Mouse (Mus musculus) cerebellum, adult 8-10 months (tissue): ENCODE data around the gene Dnmt3a.

Experiments used
- DNase-seq: peaks from one replicate; pipeline ENCODE4 v3.0.0; 2022

The Dnmt3a gene

DNA sequence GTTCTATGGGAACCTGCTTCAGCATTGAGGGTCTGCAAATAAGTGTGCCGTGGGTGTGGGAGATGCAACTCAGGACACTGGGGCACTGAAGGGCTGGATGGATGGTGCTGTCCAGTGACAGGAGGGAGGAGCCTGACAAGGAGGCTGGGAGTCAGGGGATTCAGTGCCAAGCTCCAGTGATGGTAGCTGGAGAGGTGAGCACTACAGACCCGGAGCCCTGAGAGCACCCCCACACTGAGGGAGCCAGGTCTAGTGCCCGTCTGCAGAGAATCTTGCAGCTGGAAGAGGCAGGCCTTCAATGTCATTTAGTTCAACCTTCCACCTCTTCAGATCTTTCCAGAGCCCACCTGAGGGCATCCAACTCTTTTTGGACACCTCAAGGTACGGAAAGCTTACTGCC, at the start of gene Dnmt3a:
Gene Dnmt3a (plus strand): TSS at position 156 of the 400 bp plus-strand sequence.
- no peak for DNase-seq

DNA sequence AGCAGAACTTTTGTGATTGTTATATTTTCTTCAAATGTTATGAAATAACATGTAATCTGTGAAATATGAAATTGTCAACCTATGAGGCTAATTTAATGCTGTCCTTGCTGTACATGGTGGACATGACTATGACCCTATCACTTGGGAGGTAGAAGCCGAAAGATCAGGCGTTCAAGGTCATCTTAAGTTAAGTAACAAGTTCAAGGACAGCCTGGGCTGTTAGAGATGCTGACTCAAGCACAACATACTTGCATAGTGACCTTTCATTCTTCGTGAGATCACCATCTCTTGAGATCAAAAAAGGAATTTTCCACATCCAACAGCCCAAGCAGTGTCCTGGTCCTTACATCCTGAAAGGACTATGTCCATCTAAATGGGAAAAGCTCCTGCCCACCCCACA, 49.6 kb upstream of the Dnmt3a start:
- DNase-seq, result no peak

DNA sequence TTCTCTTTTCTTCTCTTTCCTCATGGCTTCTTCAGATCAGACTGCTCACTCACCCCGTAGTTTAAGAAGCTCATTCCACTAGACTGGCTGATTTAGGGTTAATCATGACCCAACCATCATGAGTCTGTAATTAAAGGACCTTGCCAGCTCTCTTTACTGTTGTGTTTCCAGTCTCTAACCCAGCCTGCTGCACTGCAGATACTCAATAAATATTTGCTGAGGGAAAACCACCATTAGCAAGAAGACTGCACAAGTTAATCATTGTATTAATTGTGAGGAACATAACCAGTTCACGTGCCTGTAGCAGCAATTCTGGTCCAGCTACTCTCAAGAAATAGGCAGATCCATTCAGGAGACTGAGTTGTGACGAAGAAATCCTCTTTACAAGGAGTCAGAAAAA, 47.7 kb upstream of the Dnmt3a start:
- DNase-seq, result no peak

DNA sequence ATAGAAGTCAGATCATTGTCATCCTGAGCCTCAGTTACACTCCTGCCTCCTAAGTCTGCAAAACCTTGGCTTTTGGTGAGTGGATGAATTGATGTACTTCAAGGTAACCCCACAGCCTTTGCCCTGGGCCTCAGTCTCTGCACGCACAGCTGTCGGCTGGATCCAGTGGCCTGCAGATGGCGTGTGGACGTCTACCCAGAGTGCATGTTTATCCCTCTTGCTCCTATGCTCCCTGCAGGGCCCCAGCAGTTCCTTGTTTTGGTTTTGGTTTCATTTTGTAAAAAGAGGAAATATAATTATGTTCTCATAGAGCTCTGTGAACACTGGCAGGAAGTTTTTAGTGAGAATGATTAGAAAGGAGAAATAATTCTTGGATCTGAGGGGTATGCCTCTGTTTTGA, 46.4 kb upstream of the Dnmt3a start:
- no peak for DNase-seq

DNA sequence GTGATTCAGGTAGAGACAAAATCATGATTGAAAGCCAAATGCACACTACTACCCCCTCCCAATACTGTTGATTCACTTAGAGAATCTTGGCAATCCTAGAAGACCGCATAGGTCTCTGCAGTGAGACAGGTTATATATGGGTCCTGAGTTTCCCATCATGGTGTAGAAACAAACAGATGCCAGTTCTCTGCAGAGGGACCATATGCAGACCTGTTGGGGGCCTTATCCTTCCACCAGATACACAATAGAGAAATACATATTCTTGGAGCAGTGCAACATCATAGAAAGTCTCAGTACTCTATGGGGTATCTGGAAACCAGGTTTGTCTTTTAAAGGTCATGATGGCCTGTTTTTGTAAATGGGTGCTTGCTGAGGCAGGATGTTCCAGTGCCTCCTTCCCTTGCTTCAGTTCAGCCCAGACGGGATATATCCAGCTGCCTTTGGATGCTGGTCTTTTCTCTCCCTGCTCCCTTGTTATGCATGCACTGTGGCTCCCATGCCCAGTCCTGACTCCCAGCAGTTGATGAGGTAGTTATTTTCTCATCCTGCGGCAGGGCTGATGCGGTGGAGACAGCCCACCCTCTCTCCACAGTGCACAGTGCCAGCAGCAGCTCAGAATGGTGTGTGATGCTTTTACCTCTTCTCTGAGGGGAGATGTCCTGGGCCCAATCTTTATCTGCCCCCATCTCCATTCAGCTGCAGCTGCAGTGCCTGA, 44.8 kb upstream of the Dnmt3a start:
- no peak for DNase-seq

DNA sequence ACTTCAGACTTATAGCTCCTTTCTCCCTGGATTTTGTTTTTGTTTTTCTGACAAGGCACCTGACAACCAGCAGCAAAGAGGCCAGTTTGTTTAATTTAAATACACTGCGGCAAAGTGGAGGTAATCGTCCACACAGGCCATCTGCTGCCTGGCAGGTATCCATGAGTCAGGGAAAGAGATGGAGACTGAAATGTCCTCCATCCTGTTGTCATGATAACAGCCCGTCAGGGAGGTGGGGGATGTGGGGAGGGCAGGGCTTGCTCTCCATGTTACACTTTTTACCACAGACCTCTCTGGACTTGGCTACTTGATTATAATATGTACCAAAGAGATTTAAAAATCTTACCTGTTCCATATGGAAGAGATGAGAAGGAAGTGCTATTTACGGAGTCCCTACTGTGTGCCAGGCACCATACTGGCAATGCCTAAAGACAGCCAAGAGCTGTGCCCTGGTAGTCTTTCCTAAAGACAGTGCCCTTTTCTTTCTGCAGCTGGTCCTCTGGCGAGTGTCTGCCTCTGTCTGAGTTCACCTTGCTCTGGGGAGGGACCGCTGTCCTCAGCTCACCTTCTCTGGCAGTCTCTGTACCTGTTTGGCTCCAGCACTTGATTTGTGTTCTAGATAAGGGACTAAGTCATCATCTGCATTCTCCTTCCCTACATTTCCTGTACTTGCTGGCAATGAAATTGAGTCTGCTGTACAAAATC, 44.1 kb upstream of the Dnmt3a start:
- DNase-seq, result peak; percentile 91

DNA sequence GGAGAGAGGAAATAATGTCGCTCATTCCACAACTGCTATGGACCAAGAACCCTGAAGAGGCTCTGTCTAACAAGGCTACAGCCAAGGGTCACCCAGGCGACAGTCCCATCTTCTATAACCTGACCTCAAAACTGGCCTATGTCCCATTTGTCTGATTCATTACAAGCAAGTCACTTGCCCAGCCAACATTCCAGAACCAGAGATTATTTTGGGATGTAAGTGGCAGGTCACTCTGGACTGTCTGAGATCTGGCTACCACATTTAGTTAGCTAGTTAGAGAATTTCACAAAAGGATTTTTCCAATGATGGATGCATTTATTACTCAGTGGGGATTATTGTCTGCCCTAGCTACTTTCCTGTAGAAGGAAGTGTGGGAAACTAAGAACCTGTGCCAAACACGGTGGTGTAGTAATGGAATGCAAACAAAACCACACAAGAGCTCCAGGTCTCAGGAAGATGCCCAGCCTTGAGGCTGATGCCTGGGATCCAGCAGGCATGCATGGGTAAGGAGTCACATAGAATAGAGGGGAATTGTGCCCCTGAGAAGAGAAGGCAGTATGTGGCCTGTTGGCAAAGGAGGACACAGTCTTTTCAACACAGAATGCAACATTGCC, 41.5 kb upstream of the Dnmt3a start:
- DNase-seq, result no peak

DNA sequence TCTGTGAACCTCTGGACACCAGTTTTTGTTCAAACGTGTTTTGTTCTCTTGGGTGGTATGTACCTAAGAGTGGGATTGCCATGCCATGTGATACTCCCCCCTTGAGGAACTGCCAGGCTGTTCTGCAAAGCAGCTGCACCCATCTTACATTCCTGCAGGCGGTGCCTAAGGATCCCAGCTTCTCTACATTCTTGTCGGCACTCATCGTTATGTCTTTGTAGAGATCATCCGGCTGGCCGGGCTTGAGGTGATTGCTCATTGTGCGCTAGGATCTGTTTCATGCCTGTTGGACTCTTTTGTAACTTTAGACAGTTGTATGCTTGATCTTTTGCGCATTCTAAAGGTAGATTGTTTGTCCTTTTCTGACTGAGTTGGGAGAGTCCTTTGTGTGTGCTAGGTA, 38.4 kb upstream of the Dnmt3a start:
- no peak for DNase-seq

DNA sequence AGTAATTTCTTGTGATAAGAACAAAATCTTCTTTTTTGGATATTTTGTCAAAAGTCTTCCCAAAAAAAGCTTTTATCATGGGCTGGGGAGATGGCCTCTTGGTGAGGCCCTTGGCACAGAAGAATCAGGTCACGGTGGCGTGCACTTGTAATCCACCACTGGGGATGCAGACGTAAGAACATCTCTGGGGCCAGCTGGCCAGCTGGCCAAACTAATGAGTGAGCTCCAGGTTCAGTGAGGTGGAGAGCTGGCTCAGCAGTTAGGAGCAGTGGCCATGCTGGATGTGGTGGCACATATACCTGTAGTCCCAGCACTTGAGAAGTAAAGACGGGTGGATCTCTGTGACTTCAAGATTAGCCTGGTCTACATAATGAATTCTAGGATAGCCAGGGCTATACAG, 37.4 kb upstream of the Dnmt3a start:
- DNase-seq, result no peak

DNA sequence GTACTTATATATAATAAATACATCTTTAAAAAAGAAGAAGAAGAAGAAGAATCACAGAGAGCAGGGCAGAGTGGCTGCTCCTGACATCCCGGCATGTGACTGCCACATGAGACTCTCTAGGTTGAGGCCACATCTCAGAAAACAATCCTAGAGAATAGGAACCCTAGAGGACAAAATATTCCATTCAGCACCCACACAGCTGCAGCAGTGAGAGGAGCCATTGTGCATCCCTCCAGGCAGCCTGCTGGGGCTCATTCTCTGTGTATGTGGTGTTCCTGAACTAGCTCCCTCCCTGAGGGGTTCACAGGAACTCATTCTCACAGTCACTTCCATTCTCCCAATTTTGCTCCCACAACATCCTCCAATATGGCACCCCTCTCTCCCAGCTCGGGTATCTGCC, 35.3 kb upstream of the Dnmt3a start:
- no peak for DNase-seq

DNA sequence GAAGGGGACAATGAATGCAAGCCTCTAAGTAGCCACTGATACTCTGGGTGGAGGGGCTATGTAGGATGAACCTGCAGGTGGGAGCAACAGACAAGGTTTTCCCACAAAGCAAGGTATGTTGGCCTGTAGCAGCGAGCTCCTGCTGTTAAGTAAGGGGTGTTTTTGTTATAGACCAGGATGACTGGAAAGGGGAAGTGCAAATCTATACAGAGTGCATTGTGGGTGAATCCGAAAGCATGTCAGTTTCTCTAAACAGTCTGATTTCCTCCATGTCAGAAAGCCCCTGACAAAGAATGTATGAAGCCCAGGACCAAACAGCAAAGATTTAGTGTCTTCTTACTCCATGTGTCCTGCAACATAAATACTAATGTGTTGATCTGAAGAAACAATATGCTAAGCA, 34.7 kb upstream of the Dnmt3a start:
- DNase-seq, result no peak

DNA sequence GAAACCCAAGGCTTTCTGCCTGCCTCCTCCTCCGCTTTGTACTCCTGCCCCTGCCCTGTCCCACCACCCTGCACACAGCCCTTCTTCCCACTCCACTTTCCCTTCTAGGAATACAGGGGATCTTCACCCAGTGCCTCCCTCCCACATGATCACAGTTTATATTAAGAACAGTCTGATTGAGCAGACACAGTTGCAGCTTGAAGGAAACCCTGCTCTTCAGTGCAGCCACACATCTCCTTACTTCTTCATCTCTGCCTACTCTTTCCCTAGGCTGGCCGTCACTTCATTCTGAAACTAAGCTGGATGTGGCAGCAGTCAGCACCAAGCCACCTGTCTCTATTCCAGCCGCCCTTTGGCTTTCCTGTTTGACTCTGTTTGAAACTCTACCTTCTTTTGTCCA, 32.2 kb upstream of the Dnmt3a start:
- DNase-seq, result no peak

DNA sequence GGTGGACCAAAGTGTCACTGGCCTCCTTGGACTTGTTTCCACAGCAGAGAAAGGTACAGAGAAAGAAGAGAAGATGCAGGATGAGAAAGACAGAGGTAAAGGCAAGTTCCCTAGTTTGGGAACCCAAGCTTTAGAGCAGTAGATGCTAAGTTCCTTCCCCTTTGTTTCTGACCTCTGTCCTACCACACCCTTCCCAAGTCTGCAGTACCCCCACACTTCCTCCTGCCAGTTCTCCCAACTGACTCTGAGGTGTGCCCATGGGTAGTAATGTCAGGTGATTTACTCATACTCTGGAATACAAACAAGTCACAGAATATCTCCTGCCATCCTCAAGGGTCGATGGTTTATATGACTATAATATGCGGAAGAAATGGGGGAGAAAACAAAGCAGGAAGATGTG, 29.8 kb upstream of the Dnmt3a start:
- DNase-seq, result no peak

DNA sequence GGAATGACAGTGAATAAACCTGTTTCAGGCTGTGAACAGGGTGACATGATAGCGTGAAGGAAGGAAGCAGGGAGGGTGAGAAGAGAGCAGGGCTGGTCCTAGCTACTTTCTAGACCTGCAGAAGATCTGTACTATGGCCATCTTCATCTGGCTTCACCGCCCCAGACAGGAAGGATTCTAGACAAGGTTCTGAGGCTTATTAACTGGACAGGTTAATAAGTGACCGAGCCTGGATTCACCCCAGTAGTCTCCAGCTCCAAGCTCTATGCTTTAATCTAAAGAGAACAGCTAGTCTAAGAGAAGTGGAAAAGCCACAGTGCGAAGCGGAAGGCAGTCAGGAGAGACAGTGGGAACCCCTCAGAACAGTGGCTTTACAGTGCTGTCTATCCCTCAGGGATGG, 28.1 kb upstream of the Dnmt3a start:
- no peak for DNase-seq

DNA sequence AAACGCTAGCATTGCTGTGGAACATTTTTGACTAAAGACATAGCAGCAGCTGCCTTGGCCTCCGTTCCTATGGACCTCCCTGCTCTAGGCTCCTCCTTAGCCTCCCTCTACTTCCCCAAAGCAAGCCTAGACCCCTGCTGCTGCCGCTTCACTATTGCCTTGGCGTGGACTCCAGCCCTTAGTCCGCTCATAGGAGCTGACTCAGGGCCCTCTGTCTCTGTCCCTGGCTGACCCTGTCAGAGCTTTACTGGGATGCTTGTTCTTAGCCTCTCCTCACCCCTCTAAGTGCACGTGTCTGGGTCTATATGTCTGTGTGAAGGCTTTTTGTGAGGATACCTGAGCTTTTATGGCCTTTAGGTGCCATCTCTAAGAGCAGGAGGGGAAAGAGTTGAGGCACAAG, 27.5 kb upstream of the Dnmt3a start:
- no peak for DNase-seq

DNA sequence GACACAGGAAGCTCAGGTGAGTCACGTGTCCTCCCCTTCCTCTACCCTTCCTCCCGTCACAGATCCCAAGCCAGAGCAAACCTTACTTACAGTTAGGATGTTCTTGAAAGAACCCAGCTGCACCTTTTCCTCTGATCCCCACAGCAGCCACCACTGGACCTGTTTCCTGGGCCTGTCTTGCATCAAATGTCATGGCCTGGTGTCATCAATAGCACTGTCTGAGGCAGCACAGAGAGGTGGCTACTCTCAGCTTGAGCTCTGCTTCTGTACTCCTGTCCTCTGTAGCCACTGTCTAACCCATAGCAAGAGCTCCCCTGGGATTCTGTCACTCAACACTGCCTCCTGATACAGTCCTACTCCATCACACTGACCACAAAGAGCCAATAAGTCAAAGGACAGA, 26.2 kb upstream of the Dnmt3a start:
- DNase-seq, result no peak

DNA sequence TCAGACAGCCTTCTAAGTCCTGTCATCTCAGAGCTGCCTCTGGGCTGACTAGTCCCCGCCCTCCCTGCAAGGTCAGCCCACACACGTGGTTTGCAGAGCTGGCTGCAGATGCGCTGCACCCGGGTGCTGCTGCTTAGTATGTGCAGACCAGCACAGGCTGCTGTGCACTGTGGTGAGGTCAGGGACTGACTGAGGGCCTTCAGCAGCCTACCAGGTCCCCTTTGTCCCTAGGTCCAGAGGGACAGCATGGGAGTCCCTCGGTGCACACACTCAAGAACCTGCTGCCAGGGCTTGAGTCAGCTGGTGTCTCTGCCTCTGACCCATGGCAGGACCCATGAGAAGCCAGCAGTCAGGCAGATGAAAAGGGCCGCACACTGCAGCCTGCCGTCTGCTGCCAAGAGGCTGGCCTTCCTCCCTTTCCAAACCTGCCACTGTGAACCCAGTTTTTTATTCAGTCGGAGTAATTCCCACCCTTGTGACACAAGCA, 25.4 kb upstream of the Dnmt3a start:
- no peak for DNase-seq

DNA sequence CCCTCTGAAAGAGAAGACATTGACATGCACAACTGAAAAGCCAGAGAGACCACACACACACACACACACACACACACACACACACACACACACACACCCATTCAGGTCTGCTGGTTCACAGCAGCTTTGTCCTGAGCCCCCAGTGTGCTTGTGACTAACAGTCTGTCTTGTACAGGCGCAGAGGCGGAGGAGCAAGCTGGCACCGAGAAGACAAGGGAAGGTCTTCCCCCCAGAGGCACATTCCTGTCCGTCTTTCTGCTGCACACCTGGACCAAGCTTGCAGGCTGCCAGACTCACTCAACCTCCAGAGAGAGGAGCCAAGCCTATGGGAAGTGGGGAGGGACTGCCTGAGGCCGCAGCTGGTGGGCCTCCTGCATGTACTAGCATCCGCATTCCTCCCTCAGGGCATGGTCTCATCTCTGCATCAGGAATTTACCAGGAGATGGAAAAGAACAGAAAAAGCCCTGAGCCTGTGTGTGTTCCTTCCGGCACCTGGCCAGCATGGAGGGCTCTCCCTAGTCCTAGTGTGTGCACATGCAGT, 24.8 kb upstream of the Dnmt3a start:
- DNase-seq, result no peak

DNA sequence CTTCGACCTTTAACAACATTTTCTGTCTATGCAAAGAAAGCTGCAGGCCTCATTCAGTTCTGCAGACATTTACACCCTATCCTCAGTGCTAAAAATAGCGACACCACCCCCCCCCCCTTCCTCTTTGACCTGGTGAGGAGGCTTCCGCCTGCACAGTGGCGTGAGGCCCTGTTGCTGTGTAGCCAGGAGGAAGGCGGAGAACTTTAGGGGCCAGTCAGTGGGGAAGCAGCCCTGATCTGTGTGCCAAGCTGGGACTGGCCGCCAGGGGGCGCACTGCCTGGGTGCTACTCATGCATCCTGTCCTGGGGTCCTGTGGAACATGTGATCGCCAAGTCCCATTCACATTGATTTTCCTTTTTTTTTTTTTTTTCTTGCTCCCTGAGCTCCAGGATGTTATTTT, 24.3 kb upstream of the Dnmt3a start:
- peak; percentile 76 for DNase-seq

DNA sequence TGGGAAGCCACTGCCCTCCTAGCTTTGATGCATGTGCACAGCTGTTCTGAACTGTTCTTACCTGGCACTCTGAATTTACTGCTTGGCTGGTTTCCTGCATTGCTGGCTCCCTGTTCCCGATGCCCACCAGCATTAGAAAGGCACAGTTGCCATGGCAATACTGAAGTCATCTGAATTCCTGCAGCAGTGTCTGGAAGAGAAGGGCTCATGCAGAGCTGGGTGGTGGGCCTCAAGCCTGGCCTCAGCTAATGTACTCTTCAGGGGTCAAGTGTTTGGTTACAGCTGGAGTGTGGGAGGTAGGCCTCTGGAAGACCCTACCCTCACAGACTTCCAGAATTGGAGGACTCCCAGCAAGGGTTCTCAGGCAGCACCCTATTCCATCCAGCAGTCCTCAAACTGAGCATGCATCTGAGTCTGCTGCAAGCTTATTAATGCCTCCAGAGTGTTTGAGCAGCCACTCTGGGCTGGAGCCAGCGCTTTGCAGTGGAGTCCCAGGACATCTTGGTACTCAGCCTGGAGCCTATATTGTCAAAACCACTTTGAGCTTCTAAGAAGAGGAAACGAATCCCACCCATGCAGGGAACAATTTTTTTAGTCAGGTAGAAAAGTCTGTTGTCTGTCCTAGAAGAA, 22.5 kb upstream of the Dnmt3a start:
- DNase-seq, result no peak

DNA sequence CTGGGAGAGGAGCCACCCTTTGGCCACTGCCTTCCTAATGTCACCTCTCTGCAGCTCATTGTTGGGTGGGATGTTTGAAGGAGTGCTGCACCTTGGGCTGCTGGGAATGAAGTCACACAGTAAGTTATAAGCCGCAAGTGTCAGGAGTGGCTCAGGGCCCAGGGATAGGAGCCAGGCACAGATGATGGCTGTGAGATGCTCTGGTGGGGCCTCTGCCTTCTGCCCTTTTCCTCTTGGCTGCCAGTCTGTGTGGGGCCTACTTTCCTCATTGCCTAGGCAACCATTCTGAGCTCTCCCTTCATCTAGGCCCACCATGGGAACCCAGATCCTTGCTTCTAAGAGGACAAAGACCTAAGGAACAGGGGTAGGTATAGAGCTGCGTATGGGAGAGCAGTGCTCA, 21.5 kb upstream of the Dnmt3a start:
- no peak for DNase-seq

DNA sequence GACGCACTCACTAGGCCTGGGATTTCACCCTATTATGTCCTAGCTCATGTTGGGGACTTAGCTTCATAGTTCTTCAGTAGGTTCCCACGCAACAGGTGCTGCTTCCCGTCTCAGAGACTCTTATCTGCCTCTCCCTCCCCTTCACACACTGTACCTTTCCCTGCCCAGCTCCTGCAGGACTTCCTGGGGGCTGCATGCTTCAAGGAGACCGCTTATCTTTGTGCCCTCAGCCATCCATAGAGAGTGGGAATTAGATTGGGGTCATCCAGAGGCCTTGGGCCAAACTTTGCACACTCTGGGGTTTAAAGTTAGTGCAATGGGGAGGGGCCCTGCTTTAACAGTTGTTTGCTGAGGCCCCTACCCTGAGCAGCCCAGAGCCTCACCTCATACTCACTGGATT, 21.1 kb upstream of the Dnmt3a start:
- DNase-seq, result no peak

DNA sequence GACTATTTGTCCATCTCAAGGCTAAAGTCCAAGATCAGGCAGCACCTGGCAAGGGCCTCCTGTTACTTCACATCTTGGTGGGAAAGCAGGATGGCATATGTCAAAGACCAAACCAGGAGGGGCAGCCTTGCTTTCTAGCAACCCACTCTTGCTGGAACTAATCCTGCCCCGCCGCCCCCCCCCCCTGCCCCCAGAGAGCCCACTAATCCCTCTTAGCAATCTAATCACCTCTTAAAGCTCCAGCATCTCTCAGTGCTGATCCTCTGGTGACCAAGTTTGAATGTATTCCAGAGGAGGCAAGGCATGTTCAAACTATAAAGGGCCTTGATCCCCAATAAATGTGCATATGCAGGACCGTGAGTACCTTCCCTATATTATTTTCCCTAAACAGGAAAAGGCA, 18.8 kb upstream of the Dnmt3a start:
- no peak for DNase-seq

DNA sequence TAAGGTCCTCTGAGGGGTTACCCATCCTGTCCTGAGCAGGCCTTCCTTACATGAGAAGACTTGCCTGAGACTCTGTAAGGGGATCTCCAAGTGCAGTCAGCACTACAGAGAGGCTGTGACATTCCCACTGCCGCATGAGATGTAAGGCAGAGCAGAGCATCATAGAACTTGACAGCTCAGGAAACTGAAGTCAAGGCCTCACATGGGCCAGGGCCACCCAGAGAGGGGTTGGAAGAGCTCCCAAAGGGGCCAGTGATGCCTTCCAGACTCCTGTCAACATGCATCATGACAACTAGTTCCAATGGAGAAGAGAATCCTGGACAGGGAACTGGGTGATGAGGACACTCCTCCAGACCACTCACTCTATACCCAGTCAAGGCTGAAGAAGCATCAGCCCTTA, 18.3 kb upstream of the Dnmt3a start:
- DNase-seq, result no peak
